Mouse (Mus musculus) left cerebral cortex, adult 8-10 months (tissue): ENCODE results near the gene Oxsr1. TPM values are rescaled to one million over a fixed set of nuclear protein-coding genes. Genes with fewer than 3 reads are reported as not detected.
"Not testable (repeated sequence)": the region's sequence is repeated elsewhere in the genome, so short reads cannot be mapped to it uniquely, and the experiment has no call there.

Source experiments
- DNase-seq, 2 experiments: peaks; one replicate each; pipeline ENCODE4 v3.0.0; 2022; ENCODE audit warnings: low spot score in 2 of 2
- total RNA-seq, 4 experiments: library from RNA; stranded (reverse); gene quantifications; 2 replicates each; pipeline ENCODE4 v1.2.4; 2022

Gene Oxsr1
- total RNA-seq, 4 experiments from 2014 or later: 34.5 to 38.8 (median 35.4) TPM

DNA sequence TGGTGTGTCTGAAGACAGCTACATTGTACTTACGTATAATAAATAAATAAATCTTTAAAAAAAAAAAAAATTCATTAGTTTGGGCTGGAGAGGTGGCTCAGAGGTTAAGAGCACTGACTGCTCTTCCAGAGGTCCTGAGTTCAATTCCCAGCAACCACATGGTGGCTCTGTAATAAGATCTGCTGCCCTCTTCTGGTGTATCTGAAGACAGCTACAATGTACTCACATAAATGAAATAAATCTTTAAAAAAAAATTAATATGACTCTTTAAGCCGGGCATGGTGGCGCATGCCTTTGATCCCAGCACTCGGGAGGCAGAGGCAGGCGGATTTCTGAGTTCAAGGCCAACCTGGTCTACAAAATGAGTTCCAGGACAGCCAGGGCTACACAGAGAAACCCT, 47.4 kb downstream of the Oxsr1 start:
- not testable (repeated sequence) for DNase-seq

GRCm38 (mm10) chr9:119271496-119271895, 50.7 kb downstream of the Oxsr1 start:
- DNase-seq: no peak

DNA sequence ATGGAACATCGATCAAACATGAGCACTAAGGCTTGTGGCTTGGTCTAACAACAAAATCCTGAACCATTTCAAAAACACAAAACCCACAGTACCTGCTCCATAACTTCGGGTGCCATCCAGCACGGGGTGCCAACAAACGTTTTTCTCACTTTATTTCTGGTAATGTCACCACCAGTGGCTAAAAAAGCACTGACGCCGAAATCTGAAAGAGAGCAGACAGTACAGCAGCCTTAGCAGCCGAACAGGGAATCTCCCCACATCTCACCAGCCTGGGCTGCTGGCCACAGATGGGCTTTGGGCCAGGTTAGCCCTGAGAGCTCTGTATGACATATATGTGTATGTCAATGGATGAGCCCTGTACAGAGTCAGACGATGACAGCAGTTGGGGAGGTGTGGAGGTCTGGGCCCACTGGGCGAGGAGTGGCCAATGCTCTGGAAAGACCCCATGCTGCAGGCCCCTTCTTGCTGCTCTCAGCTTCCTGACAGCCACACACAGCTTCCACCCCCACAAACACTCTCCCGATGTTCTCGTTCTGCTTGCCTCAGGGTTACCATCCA, 53.6 kb downstream of the Oxsr1 start:
- DNase-seq: no peak

DNA sequence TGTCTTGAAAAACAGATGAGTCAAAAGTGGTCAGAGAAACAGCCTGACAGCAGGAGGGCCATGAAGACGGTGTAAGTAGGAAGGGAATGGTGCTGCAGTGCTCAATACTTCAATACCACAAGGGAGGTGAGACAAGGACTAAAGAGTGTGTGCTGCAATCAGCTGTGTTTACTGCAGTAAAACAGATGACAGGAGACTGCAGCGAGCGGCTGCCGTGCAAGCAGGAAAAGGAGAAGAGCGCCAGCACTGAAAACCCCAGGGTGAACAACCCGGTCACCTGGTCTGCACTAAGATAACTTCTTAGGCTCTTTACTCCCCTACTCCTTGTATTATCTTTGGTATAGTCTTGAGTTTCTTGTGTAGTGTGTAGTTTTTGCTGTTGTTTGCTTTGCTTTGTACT, 54.1 kb downstream of the Oxsr1 start:
- DNase-seq: no peak

- DNase-seq: not testable (repeated sequence)
Measured at GRCm38 (mm10) chr9:119266121-119266395, 56.2 kb downstream of the Oxsr1 start.

DNA sequence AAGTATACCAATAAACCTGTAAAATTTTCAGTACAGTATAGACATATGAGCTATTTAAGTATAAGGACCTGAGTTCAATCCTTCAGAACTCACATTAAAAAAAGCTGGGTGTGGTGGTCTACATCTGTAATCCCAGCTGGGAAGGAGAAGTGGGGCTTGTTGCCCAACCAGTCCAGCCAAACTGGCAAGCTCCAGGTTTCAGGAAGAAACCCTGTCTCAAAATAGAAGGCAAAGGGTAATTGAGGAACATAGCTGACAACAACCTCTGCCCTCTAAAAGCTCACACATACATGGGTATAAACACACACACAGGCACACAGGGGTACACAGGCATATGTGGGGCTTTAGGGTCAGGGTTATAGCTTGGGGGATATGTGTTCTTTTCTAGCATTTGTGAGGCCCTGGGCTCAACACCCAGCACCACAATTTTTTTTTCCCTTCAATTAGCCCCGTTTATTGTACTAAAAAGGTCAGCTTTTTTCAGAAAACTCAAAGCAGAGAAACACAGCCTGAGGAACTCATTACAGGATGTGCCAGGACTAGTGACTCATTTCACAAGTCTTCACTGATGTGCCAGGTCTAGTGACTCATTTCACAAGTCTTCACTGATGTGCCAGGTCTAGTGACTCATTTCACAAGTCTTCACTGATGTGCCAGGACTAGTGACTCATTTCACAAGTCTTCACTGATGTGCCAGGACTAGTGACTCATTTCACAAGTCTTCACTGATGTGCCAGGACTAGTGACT, 56.7 kb downstream of the Oxsr1 start:
- DNase-seq: not testable (repeated sequence)

GRCm38 (mm10) chr9:119263067-119263466, 59.2 kb downstream of the Oxsr1 start:
- no peak for DNase-seq

- DNase-seq: no peak
Measured at GRCm38 (mm10) chr9:119260825-119261224, 61.4 kb downstream of the Oxsr1 start.

DNA sequence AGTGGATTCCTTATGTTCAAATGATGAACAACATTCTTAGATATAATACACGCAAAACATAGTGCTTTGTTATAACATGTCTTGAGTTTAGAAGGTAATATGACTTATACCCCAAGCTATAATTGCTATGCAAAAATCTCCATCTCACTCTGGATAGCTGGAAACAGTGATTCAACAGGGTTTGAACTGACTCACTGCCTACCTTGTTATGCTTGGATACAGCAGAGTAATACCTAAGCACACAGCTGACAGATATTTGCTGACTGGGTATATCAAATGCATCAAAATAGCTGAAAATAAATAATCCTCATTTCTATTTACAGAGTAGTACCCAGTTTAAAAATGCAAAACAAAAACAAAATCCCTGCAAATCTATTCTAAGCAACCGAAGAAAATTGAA, 63.4 kb downstream of the Oxsr1 start:
- DNase-seq: no peak

GRCm38 (mm10) chr9:119258128-119258527, 64.1 kb downstream of the Oxsr1 start:
- no peak for DNase-seq

- no peak for DNase-seq
Measured at GRCm38 (mm10) chr9:119256161-119256560, 66.1 kb downstream of the Oxsr1 start.

GRCm38 (mm10) chr9:119255096-119255495, 67.1 kb downstream of the Oxsr1 start:
- no peak for DNase-seq

DNA sequence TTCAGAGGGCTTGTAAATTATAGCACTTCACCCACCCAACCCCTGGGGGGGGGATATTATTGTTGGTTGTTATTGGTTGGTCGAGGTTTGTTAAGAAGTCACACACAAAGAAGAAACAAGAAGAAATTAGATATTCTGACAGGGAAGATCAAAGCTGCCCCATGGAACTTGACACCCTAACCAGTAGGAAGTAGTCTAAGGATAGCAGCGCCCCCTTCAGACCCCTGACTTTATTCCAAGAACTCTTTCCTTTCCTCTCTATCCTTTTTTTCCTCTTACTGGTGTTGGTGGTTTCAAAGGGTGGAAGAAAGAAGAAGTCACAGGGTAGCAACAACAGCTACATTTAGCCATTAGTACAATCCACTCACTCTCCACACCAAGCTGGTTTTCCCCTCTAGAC, 68.0 kb downstream of the Oxsr1 start:
- DNase-seq: no peak

DNA sequence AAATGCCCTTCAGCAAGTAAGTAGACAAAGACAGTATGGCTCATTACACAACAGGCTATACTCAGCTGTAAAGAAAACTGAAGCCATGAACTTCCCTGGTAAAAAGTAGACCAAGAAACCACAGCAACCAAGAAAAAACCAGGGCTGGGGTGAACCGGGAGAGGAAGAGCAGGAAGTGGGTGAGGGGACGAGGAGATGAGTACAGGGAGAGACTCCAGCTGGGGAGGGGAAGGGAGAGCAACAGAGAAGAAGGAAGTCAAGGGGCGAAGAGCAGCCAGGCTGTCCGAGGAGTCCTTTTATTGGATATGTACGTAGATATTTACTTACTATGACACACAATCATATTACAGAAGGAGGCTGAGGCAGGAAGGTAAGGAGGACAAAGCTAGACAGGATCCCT, 74.2 kb downstream of the Oxsr1 start:
- no peak for DNase-seq

GRCm38 (mm10) chr9:119246826-119247225, 75.4 kb downstream of the Oxsr1 start:
- no peak for DNase-seq

DNA sequence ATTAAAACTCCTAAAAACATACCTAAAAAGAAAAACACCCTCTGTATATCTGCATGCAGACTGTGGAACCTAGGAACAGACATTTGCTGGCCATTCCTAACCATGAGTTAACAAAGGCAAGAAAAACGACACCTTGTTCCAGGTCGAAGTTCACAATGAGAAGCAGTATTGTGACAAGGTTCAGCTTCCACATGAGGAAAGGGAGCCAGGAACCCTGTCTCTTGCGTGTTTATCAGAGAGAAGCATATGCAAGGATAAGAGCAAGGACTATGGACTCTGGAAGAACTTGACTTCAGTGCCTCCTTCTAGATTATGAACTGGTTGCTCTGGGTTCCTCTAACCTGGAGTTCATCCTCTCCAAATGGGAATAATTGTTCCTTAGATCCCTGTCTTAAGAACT, 78.2 kb downstream of the Oxsr1 start:
- DNase-seq: no peak

- no peak for DNase-seq
Measured at GRCm38 (mm10) chr9:119241169-119241865, 80.9 kb downstream of the Oxsr1 start.

DNA sequence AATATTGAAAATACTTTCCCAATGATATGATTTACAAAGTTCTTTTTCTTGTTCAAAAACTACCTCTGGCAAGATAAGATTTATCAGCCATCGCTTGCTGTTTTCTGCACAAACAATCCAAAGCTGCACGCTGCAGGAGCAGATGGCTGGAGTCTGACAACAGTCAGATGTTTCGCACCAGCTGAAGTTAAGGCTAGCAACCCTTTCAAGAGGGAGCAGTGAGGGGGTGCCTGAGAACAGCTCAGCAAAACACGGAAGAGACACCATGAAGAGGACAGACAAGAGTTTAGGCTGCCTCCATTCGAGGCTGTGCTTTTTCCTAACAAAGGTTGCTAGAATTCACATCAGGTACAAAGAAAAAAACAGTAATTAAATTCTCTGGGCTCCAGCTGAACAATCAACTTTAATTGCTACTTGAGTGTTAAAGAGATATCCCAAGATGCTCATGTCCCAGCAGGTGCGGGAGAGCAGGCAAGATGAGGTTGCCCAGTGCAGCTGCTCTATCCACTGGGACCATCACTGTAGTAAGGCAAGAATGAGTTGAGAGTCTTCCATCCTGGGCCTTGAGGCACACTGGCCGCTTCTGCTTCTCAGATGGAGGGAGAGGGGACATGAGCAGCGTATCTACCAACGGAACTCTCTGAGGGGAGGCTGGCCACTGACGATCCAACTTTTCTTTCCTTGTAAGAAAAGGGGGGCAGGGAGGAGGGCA, 81.8 kb downstream of the Oxsr1 start:
- peak in 1 of 2 experiments; percentile 15 for DNase-seq

DNA sequence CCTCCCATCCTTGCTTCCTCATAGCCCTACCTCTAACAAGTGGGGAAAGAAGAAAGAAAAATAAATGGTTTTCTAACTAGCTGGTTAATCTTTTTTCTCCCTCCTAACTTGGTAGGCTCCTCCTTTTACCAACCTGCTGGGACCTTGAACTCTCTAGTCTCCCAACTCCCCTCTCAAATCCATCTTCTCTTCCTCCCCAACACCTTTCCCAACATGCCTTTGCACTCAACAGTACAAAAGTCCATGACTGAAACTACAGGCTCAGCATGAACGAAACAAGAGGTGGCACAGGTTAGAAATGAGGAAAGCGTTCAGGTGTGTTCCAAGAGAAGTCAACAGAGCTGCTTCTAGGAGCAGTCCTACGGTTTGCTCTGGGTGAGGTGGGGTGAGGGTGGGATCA, 83.0 kb downstream of the Oxsr1 start:
- no peak for DNase-seq

- no peak for DNase-seq
Measured at GRCm38 (mm10) chr9:119238796-119239195, 83.4 kb downstream of the Oxsr1 start.

DNA sequence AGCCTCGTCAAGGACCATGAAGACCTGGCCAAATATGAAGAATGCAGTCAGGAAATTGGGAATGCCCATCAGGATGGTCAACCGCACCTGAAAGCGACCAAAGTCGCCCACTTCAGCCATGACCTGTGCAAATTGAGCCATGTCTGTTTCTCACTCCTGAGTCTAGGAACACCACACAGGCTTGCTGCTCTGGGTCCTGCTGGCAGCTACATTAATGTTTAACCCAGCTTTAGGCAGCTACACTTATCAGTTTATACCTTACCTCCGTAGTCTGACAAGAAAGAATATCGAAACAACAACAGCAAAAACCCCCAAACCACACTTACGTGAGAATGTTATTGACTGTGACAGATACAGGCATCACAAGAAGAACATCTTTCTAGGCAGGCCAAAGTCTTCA, 90.7 kb downstream of the Oxsr1 start:
- no peak for DNase-seq

DNA sequence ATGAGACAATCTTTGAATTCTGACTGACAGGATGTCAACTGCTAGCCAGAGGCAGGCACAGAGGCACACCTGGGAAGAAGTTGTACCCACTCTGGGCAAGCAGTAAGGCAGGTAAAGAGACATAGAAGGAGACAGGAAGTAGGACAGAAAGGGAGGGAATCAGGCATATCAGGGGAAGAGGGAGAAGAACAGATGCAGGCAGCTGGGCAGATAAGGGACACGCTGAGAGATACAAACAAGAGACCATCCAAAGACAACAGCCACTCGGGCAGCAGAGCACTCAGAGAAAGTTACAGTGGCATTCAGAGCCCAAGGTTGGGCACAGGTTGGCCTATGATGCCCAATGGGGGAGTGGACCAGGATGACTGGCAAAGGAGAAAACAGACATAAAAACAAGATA, 91.4 kb downstream of the Oxsr1 start:
- DNase-seq: no peak
